Mouse (Mus musculus) skeletal muscle tissue, adult 2 months (tissue): ENCODE measurements around the gene Rexo5.

Experiments
- DNase-seq: peaks from one replicate; pipeline ENCODE4 v3.0.0-alpha.2; 2012; ENCODE audit warnings: low read depth, low spot score

Gene Rexo5

DNA sequence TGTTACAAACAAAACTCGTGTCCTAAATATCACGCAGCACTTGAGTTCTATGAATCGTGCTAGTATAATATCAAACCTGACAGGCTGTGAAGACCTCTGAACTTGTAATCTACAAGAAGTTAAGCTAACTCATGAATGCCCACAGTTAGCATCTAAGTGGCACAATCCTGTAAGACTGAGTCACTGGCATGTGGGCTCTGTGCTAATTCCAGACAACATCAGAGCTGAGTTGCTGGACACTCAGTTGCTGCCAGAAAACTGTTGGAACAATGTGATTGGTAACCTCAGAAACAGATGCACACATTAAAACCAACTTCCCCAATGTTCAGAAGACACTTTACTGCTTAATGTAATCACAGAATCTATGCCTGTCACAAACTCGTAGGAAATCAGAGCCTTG is 94.1 kb downstream of the Rexo5 start:
- no peak for DNase-seq

DNA sequence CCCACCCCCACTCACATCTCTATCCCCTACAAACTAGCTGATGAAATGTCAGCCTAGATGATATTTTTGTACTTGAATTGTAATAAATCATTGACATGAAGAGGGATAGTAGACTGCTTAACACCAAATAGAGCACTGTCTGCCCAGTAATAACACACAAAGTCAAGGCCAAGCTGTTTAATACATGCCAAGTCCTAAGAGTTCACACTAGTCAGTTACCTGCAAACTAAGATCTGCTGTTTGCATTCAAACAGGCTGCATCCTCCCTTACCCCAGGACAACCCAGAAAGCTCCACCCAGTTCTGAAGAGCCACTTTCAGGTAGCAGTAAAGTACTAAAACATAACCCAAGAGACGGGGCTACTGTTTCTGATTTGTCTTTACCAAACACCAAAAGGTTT is 98.4 kb downstream of the Rexo5 start:
- DNase-seq: no peak

DNA sequence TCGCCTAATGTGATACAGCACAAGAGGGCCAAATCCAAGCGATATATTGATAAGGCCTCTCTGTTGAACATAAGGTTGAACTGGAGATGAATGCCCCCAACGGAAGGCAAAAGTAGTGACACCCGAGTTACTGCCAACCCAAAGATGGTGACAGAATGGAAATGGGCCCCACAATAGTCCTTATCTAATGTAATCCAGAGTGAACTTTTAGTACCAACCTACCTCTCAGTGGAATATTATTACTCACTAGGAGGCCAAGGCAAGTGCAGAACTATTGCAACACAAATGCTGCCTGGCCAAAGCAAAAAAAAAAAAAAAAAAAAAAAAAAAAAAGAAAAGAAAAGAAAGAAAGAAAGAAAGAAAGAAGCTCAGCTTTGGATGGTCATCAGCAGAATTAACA is 98.9 kb downstream of the Rexo5 start:
- DNase-seq: no peak

DNA sequence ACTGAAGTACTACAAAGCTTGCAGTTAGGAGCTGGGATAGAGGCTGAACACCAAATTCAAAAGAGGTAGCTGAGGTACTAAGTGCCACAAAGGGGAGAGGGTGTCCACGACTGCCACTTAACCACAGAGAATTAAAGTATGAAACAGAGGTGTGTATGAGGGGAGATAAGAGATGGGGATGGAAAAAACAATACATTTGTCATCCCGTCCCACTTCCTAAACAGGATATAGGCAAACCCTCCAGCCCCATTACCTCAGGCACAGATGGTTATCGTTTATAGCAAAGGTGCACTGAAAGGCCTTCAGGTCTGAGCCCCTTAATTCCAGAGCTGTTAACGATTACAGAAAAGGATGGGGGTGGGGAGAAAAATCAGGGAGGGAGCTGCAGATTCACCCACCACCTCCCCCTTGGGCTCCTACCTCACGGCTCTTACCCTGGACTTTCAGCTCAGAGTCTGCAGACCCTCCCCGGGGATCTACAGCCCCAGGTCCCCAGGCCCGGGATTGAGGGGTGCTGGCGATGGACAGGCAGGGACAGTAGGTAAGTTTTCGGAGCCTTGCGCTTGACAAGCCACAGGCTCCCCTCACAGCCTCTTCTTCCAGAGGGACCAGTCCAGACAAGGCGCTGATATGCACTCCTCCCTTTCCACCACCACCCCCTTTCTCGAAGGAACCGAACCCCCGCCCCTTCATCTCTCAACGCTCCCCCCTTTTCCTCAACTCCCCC is 101.2 kb downstream of the Rexo5 start:
- DNase-seq: no peak

DNA sequence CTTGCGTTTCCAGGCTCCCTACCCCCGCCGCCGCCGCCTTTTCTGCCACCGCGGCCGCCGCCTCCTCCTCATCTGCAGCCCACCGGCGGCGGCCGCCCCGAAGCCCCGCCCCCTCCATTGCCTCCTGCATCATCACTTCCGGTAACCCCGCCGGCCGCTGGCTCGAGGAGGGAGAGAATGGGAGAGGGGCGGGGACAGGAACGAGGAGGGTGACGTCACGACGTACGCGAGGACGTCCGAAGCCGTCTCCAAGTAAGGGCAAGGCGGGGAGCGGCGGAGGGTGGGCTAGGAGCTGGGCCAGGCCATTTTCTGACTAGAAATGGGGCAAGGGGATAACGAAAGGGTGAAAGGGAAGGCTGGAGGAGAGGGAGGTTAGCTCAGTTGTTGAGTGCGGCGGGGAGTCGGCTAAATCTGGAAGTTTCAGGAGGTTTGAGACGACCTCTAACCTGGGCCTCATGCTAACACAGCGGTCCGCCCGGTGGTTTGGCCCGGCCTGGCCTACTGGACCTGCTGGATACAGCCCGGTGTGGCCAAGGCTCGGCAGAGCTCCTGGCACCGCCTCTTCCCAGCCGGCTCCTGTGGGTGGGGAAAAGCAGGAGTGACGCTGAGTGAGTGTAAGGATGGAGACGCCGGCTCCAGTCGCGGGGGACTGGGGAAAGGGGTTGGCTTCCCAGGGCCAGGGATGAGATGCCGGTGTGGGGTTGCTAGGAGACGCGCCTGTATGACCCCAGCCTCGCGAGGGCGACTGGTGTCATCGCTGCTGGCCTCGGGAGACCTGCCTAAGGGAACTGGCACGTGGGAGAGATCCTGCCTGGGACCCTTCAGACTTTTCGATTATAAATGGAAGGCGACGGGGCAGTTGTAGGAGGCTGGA is 102.1 kb downstream of the Rexo5 start, which contains the start of the genes Lyrm1 and Dcun1d3:
TSS of gene Lyrm1 (plus strand) at position 223 of the 874 bp plus-strand sequence.
TSS of gene Dcun1d3 (minus strand) at position 660 of the 874 bp plus-strand sequence.
- peak; percentile 98 for DNase-seq

DNA sequence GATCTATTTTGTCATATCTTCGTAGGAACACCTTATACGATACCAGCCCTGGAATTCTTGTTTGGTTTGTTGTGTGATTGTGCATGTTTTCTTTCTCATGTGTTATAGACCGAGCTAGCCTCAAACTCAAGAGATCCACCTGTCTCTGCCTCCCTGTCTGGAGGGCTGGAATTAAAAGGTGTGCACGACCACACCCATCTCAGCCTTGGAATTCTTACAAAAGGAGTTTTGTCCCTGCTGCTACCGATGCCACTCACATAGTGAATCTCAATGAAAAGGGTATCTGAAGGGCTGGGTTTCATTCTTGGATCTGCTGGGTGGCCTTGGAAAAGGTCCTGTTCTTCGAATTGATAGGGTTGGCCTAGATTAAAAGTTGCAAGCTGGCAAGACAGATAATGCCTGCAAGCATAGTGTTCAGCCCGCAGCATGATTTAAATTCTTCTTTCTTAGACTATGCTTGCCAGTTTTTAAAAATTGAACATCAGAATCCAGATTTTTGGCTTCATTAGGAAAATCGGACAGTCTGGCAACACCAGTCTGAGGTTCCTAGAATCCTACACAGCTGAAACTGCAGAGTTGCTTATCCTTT is 103.8 kb downstream of the Rexo5 start:
- DNase-seq: no peak

DNA sequence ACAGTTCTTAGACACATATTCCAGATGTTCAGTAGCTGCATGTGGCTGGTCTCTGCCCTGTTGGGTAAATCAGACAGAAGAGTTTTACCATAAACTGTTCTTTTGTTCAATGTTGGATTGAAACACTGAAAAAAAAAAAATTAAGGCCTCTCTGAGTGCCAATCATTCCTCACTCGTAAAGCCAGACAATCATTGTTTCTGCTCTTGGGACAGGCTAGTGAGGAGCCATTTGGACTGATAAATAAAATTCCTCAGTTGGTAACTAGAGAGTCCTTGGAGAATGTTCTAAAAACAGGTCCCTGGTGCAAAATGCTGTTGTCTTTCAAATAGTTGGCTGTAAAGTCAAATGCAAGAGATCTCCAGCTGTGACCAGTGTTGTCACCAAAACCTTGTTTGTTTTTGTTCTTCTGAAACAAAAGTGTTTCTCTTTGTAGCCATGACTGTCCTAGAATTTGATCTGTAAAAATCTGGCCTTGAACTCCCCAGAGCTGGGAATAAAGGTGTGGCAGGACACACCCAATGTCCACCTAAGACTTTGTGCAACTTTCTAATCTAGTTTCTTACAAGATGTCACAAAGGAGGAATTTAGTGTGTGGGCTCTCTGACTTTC is 104.5 kb downstream of the Rexo5 start:
- no peak for DNase-seq
